Mouse (Mus musculus) megakaryocyte, embryonic 14.5 days (primary cell): ENCODE data around the gene Ikzf3.

Experiments
- FLI1 ChIP-seq: IDR thresholded peaks from 2 replicates; pipeline ENCODE4 v1.6.1; 2012; ENCODE audit warnings: low read length, inconsistent platforms, mixed read lengths
- GATA1 ChIP-seq: IDR thresholded peaks from 3 replicates; pipeline ENCODE4 v1.6.1; 2012; ENCODE audit warnings: mixed read lengths, low read length, inconsistent platforms, borderline replicate concordance

- no peak for TF ChIP-seq FLI1
- TF ChIP-seq GATA1: no peak
These were observed 81.3 kb downstream of the Ikzf3 start for GRCm38 (mm10) chr11:98464516-98464915.
